Mouse (Mus musculus): ENCODE results near the gene Pbld1.
"Not testable (repeated sequence)": the region's sequence is repeated elsewhere in the genome, so short reads cannot be mapped to it uniquely, and the experiment has no call there.

Gene Pbld1

DNA sequence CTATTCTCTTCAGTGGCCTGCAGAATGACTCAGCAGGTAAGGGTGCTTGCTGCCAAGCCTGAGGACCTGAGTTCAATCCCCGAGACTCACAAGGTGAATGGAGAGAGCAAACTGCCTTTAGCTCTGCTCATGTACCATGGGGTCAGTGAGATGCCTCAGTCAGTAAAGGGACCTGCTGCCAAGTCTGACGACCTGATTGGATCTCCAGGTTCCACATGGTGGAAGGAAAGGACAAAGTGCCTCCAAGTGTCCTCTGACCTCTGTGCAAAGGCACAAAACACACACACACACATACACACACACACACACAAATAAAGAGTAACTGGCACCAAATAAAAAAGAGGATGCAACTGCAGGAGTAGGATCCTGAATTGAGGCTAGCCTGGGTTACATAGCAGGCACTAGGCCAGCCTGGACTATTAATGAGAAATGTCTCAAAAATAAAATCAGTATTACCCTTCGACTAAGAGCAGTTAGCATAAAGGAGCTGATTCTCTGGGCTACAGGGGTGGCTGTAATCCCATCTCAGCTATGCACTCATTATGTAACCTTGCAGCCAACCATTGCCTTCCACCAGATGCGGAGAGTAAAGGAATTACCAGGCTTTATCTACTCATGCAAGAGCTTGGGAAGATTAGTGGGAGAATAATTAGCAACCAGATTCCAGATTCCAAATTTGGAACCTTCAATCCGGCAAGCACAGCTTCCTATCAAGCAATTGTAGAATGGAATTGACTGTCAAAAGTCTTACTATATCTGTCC is 19.9 kb upstream of the Pbld1 start:
- DNase-seq (ENCODE audit: low spot score), result no peak

GRCm38 (mm10) chr10:63043154-63043553 is 16.8 kb upstream of the Pbld1 start:
- no peak for DNase-seq (ENCODE audit: low spot score)

DNA sequence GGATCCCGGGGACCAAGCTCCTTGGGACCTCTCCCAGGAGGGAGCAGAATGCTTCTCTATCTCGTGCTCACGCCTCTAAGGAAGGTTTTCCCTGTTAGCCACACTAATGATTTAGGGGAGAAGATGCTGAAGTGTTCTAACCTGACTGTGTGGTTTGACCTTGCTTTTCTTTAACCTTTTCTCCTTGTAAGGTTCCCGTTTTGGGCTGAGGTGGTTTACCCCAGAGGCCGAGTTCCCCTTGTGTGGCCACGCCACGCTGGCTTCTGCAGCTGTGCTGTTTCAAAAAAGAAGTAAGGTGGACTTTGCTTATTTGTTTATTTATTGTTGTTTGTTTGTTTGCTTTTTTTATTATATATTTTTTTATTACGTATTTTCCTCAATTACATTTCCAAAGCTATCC is 12.2 kb upstream of the Pbld1 start:
- DNase-seq (ENCODE audit: low spot score), result no peak

- DNase-seq (ENCODE audit: low spot score), result no peak
Observed at GRCm38 (mm10) chr10:63049106-63049505, 10.9 kb upstream of the Pbld1 start.

GRCm38 (mm10) chr10:63051267-63051666 is 8.7 kb upstream of the Pbld1 start:
- DNase-seq (ENCODE audit: low spot score), result no peak

DNA sequence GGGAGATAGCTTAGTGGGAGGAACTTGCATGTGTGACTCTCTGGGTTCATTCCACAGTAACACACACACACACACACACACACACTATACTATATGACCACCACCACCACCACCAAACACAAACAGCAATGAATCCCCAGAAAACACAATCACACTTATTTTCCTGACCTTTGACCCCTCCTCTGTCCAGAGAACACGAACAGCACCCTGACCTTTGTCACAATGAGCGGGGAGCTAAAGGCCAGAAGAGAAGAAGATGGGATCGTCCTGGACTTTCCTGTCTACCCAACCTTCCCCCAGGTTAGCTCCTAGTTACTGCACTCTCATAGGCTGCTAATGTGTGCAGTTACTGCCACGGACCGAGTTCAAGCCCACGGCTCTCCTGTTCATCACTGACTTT is 8.0 kb upstream of the Pbld1 start:
- DNase-seq (ENCODE audit: low spot score), result no peak

- no peak for DNase-seq (ENCODE audit: low spot score)
Observed at GRCm38 (mm10) chr10:63053007-63053406, 7.0 kb upstream of the Pbld1 start.

DNA sequence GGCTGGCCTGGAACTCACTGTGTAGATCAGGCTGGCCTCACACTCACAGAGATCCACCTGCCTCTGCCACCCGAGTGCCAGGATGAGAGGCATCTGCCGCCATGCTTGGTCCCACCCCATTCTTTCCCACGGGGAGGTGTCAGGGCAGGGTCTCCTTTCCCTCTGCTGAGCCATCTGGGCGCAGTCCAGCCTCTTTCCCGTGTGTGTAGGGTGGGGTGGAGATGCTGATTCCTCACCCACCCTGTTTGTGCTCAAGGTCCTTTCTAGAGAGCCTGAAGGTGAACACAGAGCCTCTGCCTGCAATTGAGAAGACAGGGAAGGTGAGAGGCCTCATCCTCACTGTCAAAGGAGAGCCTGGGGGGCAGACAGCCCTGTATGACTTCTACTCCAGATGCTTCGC is 5.9 kb upstream of the Pbld1 start:
- not testable (repeated sequence) for DNase-seq (ENCODE audit: low spot score)

DNA sequence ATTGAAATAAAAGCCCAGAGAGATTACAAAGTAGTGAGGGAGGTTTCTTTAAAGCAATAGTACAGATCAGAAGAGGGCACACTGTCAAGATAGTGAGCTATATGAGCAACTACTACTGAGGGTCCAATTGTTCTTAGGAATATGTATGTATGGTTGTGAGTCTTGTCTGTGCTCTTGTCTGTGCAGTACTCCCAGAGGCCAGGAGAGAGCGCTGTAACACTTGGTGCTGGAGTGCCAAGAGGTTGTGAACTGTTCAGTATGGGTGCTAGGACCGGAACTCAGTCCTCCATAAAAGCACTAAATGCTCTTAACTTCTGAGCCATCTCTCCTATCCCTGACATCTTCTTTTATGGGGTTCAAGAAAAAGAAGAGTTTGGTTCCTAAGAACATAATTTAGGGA is 5.4 kb upstream of the Pbld1 start:
- DNase-seq (ENCODE audit: low spot score), result no peak

DNA sequence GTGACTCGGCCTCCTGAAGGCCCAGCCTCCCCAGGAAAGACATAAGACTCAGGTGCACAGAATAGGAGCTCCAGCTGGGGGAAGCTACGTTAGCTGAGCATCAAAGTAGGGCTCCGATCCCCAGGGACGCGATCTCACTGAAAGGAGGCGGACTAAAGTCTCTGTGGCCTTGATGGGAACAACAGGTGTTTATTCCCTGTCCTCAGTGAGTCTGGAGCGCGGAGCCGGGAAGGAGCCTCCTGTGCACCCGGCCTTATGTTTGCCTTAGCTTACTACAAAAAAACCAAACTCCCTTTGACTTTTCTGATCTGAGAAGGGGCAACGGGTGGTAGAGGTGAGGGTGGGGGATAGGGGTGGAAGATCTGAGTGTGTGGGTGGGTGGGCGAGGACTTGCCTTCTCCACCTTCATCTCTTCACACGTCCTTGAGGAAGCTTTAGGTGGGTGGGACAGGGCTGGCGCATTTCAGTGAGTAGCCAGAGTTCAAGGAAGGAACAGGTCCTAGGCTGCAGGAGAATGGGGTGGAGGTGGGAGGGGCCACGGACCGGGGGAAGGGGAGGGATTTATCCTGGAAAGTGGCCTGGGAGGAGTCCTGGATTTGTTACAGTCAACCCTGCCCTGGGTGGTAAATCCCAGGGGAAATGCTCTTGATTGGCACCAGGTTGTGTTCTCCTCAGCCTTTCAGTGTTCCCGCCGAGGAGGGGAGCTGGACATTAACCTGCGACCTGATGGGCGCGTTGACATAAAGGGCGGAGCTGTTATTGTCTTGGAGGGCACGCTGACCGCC is 2.8 kb upstream of the Pbld1 start:
- peak; percentile 45 for DNase-seq (ENCODE audit: low spot score)

GRCm38 (mm10) chr10:63060406-63060805 is 444 bp downstream of the Pbld1 start:
- DNase-seq (ENCODE audit: low spot score), result peak; percentile 42

GRCm38 (mm10) chr10:63061266-63061665 is 1.3 kb downstream of the Pbld1 start:
- DNase-seq (ENCODE audit: low spot score), result no peak

DNA sequence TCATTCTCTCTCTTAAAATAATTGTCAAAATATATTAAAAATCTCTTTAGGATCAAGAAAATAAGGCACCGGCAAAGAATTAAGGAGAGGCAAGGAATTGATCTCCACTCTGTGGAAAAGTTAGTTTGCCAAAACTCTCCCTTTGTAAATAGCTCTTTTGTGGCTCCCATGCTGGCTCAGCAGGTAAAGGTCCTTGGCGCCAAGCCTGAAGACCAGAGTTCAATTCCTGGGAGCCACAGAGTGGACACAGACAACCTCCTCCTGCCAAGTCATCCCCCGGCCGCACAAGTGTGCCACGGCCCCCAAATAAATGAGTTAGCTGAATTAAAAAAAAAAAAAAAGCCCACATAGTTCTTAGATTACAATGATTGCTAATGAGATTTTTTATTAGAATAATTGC is 2.7 kb downstream of the Pbld1 start:
- no peak for DNase-seq (ENCODE audit: low spot score)

DNA sequence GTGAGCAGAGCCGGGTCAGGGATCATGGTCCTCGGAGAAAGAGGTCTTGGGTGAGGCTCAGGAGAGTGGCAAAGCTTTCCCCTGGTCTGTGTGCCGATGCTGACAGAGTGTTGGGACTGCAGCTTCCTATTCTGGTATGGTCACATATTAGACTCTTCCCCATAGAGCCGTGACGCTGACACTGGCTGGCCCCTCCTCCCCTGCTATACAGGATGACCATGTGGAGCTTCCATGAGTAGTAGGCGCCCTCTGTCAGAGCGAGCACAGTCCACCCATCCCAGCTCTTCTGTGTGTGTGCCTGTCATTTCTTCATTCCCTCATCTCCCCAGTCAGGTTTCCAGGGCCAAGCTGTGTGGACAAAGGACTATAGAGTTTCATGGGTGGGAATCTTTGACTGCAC is 3.4 kb downstream of the Pbld1 start:
- no peak for DNase-seq (ENCODE audit: low spot score)

- DNase-seq (ENCODE audit: low spot score), result no peak
Observed at GRCm38 (mm10) chr10:63064516-63064915, 4.6 kb downstream of the Pbld1 start.

DNA sequence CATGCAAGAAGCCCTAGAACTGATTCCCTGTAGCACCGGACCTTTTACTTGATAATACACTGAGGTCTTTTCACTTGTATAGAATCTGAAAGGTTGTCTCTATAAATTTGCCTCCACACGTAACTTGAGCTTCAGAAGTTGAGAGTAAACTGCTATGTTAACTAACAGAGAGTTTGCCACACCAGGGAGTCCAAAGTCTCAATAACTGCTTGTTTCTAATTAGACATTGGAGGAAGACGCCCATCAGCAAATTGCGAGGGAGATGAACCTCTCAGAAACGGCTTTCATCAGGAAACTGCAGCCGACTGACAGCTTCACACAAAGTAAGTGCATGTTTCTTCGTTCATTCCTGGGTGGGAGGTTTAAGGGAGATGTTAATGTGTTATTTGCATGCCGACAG is 5.6 kb downstream of the Pbld1 start:
- no peak for DNase-seq (ENCODE audit: low spot score)

DNA sequence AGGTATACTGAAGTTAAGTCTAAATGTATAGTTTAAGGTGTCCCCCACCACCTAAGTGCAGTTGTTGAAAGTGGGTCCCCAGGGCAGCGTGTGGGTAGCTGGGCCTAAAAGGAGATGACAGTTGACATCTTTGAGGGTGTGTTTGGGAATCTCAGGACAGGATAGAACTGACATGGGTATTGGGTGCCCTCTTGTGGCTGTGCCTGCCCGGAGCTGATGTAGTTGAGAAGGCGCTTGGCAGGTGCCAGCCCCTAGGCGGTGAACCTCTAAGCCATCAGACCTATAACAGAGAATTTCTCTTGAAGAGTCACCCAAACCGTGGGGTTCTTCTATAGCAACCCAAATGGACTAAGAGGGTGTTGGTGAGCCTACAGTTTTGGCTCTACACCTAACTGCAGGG is 6.0 kb downstream of the Pbld1 start:
- peak; percentile 76 for DNase-seq (ENCODE audit: low spot score)

- no peak for DNase-seq (ENCODE audit: low spot score)
Observed at GRCm38 (mm10) chr10:63086304-63086703, 26.3 kb downstream of the Pbld1 start.

DNA sequence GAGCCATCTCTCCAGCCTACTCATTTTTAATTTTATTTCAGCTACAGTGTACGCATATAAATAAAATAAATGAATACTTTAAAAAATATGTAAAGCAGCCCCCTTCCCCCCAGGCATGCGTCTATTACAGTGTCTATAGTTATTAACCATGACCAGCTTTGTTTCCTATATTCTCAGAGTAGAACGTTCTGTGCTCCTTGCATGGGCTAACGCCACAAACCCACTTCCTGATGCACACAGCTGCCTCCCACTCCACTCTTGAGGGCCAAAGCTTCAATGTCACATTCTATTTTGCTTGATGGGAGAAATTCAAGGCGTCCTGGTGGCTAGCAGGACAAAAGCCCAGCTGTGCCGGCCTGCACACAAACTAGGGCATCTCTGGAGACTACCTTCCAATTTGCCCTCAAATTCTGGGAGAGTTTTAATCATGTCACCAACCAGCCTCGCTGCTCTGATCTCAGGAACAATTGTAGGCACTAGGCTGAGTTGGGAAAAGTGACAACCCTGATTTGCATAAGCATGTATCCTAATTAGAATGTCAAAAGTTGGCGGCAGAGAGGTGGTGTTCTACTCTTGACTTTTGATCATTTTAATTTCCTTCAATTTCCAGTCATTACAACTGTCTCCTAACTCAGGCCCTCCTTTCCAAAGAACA is 29.3 kb downstream of the Pbld1 start:
- DNase-seq (ENCODE audit: low spot score), result no peak

DNA sequence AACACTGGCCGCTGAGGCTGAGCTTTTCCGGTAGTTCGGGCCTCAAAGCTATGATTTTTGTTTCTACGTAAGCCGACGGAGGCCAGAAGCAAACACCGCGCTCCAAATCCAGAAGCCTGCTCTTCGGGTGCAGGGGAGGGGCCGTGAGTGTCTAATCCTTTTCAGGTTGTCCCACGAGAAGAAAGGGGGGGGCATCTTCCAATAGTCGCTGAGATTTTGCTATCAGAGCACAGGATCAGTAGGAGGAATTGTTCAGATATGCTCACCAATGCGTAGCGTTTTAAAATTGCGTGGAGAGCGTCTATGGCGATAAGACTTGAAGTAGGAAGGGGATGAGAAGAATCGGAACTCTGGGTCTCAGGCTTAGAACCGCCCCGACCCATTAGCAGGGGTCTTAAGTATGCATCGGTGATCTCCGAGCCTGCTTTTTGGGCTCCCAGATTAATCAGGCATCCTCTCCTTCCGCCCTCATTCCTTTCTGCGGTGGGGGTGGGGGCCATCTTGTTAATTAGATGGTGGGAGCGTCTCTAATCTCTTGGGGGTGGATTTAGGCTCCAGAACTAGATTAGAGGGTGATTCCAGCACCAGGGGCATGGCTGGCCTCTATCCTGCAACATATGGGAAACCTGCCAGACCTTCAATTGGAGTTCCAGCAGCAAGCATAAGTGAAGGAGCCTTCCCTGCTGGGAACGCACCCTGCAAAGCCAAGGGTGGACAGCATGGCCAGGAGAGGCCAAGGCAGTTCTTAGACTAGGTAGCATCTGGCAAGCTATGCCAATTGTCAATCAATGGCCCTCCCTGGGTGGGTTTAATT is 30.0 kb downstream of the Pbld1 start:
- DNase-seq (ENCODE audit: low spot score), result no peak

GRCm38 (mm10) chr10:63091915-63092314 is 32.0 kb downstream of the Pbld1 start:
- no peak for DNase-seq (ENCODE audit: low spot score)
